Mouse (Mus musculus) testis, adult 2 months (tissue): ENCODE measurements around the gene Tlr5.

ENCODE experiments used
- CTCF ChIP-seq: fragments of 200-500 bp; IDR thresholded peaks from 2 replicates; pipeline ENCODE4 v1.5.1; 2012; ENCODE audit warnings: low read depth, mild to moderate bottlenecking, inconsistent platforms, low read length, moderate library complexity; ENCODE audit not compliant: control insufficient read depth, insufficient read depth, insufficient replicate concordance
- POLR2A ChIP-seq: fragments of 200-500 bp; IDR thresholded peaks from 2 replicates; pipeline ENCODE4 v1.6.1; 2012; ENCODE audit warnings: low read depth, mild to moderate bottlenecking, inconsistent platforms, low read length, moderate library complexity; ENCODE audit not compliant: control insufficient read depth

DNA sequence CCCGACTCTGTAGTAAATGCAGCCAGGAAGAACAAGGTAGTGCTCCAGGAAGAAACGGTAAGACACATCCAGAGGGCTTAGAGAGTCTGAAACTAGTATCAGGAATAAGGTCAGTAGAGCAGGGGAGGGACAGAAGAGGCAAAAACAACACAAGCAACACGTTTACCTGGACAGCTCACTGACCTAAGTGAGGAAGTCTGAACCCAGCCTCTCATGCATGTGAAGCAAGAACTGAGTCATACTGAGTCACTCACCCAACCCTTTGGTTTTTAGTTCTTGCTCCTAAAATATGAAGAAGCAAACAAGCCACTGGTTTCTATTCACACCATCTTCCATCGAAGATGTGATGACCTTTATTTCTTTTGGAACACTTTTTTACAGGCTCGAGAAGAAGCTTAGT lies 9.9 kb upstream of the Tlr5 start:
- no peak for TF ChIP-seq CTCF
- TF ChIP-seq POLR2A: no peak
